Mouse (Mus musculus) right cerebral cortex, postnatal 14 days (tissue): ENCODE data around the gene Pde10a.

Experiments
- DNase-seq: peaks from one replicate; pipeline ENCODE4 v3.0.0; 2022

Gene Pde10a

DNA sequence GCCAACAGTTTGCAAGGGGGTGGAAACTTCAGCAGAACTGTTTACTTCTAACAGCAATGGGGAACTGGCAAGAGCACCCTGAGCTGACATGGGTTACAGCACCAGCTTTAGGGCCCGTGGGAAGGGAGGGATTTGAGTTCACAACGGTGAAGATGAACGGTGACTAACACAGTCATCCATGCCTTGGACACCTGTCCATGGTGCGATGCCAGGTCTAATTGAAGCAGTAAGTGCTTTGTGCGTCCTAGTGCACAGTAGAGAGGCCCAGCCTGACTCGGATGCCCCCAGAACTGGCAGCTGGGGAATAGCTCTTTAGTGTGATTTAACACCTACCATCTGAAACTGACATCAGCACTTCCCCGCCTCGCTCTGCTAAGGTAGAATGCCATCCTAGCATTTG is 373.0 kb downstream of the Pde10a start:
- no peak for DNase-seq

- DNase-seq: no peak
Observed at GRCm38 (mm10) chr17:8899212-8899611, 374.0 kb downstream of the Pde10a start.

GRCm38 (mm10) chr17:8903555-8904283 is 378.5 kb downstream of the Pde10a start:
- no peak for DNase-seq

DNA sequence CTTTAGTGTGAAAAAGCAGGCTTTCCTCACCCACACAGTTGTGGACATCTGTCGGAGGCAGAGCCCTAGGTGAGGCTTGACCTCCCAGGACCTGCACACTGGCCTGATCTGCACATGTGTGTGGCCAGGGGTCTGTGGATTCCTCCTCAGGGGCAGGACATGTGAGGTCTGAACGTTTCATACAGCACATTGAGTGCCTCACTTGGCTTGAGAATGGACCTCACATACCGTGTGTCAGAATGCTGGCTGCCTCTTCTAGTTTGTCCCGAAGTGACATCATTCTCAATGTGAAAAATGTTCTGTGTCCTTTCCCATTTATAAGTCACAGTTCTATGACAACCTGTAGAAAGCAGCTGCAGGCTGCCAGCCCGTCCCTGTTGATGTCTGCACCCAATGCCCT is 385.4 kb downstream of the Pde10a start:
- DNase-seq: no peak

GRCm38 (mm10) chr17:8912933-8913332 is 387.8 kb downstream of the Pde10a start:
- no peak for DNase-seq

DNA sequence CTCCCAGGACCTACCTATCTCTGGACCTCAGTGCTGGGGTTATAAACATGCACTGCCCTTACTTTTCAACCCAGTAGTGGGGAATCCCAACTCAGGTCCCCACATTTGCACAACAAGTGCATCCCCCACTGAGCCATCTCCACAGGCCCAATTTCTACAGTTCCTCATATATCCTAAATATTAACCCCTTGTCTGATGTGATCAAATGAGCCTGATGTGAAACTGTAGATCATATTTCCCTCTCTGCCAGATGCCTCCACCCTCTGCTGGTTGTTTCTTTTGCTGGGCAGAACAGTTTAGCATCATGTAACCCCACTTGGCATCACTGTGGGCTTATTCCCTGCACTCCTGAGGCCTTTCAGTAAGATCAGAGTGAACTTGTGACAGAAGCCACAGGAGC is 390.5 kb downstream of the Pde10a start:
- DNase-seq: no peak

DNA sequence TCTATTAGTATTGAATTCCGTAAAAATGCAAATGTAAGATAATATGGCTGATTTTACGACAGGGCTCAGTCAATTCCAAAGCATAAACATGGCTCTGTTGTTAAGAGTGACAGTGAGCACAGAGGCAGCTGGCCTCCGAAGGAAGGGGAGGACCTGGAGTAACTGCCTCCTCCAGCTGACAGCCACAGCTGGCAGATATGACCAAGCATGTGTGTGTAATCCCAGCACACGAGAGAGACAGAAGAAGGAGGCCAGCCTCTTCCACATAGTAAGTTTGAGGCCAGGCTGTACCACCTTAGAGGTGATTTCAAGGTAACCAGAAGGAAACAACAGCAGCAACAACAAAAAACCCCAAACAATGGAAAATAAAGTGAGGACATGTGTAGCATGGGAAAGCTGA is 397.9 kb downstream of the Pde10a start:
- no peak for DNase-seq

GRCm38 (mm10) chr17:8923727-8924126 is 398.6 kb downstream of the Pde10a start:
- DNase-seq: no peak

DNA sequence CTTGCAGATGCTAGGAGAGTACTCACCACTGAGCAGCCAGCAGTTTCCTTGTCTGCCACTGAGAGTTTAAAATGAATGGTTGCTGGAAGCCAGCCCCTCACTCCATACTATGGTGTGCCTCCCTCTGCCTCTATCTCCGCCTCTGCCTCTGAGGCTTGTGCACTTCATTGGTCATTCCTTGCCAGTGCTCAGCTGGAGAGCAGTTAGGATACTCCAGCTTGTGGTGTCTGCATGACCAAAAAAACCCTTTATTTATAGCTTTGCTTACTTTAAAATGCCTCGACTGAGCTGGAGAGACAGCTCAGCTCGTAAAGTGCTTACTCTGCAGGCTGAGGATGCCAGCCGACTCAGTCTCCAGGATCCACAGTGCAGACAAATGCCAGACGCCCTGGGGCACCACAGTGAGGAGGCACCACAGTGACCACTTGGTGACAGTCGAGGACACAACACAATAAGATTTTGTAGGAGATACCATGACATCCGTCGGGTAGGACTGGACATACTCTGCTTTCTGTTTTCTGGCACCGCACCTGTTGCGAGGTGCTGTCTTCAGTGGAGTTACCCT is 400.7 kb downstream of the Pde10a start:
- no peak for DNase-seq

- DNase-seq: no peak
Observed at GRCm38 (mm10) chr17:8928560-8928959, 403.4 kb downstream of the Pde10a start.

DNA sequence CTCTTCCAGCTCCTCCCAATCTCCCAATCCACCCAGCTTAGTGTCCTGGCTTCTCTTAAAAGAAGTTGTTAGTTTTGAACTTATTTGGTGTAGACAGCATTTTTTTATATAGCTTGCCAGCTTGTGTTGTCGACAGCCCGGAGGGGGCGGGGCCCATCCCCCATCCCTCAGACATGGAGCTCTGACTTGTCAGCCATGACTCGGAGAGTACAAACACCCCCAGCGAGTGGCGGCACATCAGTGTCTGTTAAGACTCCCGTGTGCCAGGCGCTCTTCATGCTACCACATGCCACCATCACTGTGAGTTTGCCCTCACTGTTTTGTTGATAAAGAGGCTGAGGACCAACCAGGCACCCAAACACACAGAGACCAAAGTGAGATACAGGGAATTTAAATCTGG is 404.5 kb downstream of the Pde10a start:
- DNase-seq: no peak

GRCm38 (mm10) chr17:8935604-8936003 is 410.4 kb downstream of the Pde10a start:
- no peak for DNase-seq

GRCm38 (mm10) chr17:8936603-8937002 is 411.4 kb downstream of the Pde10a start:
- no peak for DNase-seq

DNA sequence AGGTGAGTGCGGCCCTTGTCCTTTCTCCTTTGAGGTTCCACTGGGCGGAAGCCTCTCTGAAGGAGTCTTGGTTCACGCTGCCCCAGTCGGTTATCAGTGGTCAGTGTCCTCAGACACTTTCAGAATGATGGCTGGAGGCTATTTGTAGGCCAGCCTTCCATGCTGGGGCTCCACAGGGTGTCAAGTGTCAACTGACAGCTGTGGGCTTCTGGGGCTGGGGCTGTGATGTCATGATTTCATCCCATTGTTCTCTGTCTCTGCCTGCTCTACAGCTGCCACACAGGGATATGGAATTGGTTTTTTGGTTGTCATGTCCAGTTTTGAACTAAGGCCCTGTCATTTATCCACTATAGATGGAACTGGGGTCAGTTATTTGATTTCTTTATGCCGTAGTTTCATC is 426.4 kb downstream of the Pde10a start:
- DNase-seq: no peak

GRCm38 (mm10) chr17:8952951-8953350 is 427.8 kb downstream of the Pde10a start:
- DNase-seq: no peak

- no peak for DNase-seq
Observed at GRCm38 (mm10) chr17:8958125-8958524, 433.0 kb downstream of the Pde10a start.

DNA sequence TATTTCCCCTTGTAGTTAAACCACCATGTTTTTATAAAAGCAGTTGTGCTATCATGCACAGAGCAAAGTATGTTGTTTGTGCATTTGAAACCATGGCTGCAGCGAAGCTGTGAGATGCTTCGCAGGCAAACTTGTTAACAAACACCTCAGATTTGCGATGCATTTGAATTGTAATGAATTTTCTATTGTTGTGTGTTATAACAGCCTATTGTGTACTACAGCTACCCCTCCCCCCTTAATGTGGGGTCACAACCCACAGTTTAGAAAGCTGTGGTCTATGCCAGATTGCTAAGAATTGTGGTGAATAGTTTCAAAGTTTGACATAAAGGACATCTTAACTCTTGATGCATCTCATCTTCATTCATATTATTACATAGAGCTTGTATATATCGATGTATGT is 435.2 kb downstream of the Pde10a start:
- no peak for DNase-seq

DNA sequence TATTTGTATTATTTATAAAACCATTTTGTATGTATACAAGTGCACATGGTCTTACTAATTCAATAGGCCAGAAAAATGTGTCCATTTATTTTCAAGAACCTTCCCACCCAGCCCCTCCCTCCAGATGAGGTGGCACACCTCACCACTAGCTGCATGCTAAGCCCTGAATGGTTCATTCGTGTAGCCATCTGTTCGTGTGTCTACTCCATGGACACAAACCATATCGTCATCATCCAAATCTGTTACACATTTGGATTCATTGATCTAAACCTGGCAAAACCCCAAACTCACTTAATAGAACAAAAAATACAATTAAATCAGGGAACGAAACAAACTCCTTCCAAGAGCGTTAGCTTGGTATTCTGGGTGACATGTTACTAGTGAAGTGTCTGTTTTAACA is 435.9 kb downstream of the Pde10a start:
- DNase-seq: no peak

GRCm38 (mm10) chr17:8961644-8962043 is 436.5 kb downstream of the Pde10a start:
- DNase-seq: no peak

DNA sequence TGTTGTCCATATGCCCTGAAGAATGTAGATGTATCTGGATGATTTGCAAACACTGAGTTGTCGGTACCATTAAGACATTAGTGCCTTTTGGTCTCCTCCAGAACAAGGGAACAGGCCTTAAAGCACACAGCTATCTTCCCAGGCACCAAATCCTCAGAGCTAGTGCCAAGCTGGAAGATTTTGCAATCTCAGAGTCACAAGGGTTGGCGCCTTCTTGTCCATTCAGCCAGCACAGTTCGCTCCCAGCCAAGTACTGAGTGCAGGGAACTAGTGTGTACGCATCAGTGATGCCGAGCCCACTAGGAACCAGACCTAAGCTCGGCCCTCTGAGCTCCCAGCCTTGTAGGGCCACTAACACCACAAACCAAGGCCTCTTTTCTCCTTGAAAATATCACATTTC is 440.0 kb downstream of the Pde10a start:
- no peak for DNase-seq

DNA sequence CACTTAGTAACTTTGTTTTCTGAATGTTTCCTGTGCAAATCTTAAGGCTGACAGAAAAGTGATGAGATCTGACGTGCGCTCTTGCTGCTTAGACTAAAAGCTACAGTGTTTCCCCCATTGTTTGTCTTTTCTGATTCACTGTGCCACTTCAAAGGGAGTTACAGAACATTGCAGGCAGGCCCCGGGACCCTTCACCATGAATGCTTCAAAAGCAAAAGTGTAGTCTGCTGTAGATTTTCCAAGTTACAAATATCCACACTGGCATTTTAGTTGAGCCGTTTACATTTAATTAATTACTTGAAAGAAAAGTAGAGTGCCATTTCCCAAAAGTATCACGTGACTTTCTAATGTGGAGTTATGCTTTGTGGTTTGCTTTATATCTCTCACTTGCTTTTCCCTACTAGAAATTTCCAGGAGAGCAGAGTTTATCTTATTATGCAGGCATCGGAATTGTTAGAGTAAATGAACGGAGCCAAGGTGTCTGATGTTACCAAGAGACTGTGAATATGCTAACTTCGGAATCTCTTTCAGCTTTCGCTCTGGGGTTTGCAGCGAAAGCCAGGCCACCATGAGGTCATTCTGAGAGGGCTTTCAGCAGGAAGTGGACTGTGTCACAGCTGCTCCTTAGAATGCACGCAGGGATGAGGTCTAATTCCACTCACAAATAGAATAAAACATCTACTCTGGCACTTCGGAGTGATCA is 447.1 kb downstream of the Pde10a start:
- no peak for DNase-seq

GRCm38 (mm10) chr17:8973331-8973730 is 448.2 kb downstream of the Pde10a start:
- DNase-seq: no peak

DNA sequence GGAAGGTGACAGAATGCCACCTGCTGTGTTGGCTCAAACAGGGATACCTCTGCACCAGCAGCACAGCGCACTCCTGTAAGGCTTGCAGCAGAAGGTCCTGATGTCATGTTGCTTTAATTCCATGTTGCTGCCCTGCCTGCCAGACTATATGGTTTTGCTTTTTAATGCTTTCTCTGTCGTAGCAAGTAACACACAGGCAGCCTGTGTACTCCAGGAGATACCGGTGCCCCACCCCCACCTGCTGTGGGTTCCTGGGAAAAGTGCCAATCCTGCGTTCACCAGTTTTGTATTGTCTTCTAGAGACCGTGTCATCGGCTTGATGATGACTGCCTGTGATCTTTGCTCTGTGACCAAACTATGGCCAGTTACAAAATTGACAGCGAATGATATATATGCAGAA is 449.3 kb downstream of the Pde10a start:
- no peak for DNase-seq

- DNase-seq: no peak
Observed at GRCm38 (mm10) chr17:8974823-8975397, 449.7 kb downstream of the Pde10a start.
